Mouse (Mus musculus): ENCODE results near the gene Entpd3.
A peak's percentile ranks its signal among the peaks of the same experiment; 100 is the strongest.

Entpd3 gene

GRCm38 (mm10) chr9:120579808-120580207 is 40.2 kb downstream of the Entpd3 start:
- DNase-seq (ENCODE audit: inconsistent ontology term) = no peak

- DNase-seq (ENCODE audit: inconsistent ontology term) = peak; percentile 58
These were observed 42.5 kb downstream of the Entpd3 start for GRCm38 (mm10) chr9:120581941-120582618.

- peak; percentile 84 for DNase-seq (ENCODE audit: inconsistent ontology term)
These were observed 43.1 kb downstream of the Entpd3 start for GRCm38 (mm10) chr9:120582619-120583308.

GRCm38 (mm10) chr9:120583314-120583713 is 43.7 kb downstream of the Entpd3 start:
- no peak for DNase-seq (ENCODE audit: inconsistent ontology term)

- peak; percentile 76 for DNase-seq (ENCODE audit: inconsistent ontology term)
These were observed 46.9 kb downstream of the Entpd3 start for GRCm38 (mm10) chr9:120586546-120586945.

GRCm38 (mm10) chr9:120591490-120591889 is 51.9 kb downstream of the Entpd3 start:
- peak; percentile 58 for DNase-seq (ENCODE audit: inconsistent ontology term)

- DNase-seq (ENCODE audit: inconsistent ontology term) = peak; percentile 47
These were observed 53.9 kb downstream of the Entpd3 start for GRCm38 (mm10) chr9:120593383-120594101.

- no peak for DNase-seq (ENCODE audit: inconsistent ontology term)
These were observed 55.2 kb downstream of the Entpd3 start for GRCm38 (mm10) chr9:120594839-120595238.

- DNase-seq (ENCODE audit: inconsistent ontology term) = no peak
These were observed 55.7 kb downstream of the Entpd3 start for GRCm38 (mm10) chr9:120595306-120595705.

- DNase-seq (ENCODE audit: inconsistent ontology term) = peak; percentile 61
These were observed 62.0 kb downstream of the Entpd3 start for GRCm38 (mm10) chr9:120601488-120602171.

- DNase-seq (ENCODE audit: inconsistent ontology term) = peak; percentile 16
These were observed 62.7 kb downstream of the Entpd3 start for GRCm38 (mm10) chr9:120602172-120602838.

GRCm38 (mm10) chr9:120602839-120603511 is 63.4 kb downstream of the Entpd3 start:
- DNase-seq (ENCODE audit: inconsistent ontology term) = peak; percentile 80

- DNase-seq (ENCODE audit: inconsistent ontology term) = no peak
These were observed 63.9 kb downstream of the Entpd3 start for GRCm38 (mm10) chr9:120603512-120603908.

GRCm38 (mm10) chr9:120603956-120604355 is 64.3 kb downstream of the Entpd3 start:
- no peak for DNase-seq (ENCODE audit: inconsistent ontology term)

- DNase-seq (ENCODE audit: inconsistent ontology term) = no peak
These were observed 71.4 kb downstream of the Entpd3 start for GRCm38 (mm10) chr9:120611055-120611454.

- DNase-seq (ENCODE audit: inconsistent ontology term) = no peak
These were observed 74.4 kb downstream of the Entpd3 start for GRCm38 (mm10) chr9:120614059-120614458.
